Mouse (Mus musculus): Measurements from ENCODE around the gene Naif1. TPM values are rescaled to one million over a fixed set of nuclear protein-coding genes. Genes with fewer than 3 reads are reported as not detected.

Gene Naif1
- polyA plus RNA-seq, 1 experiment, result 4.4 TPM

DNA sequence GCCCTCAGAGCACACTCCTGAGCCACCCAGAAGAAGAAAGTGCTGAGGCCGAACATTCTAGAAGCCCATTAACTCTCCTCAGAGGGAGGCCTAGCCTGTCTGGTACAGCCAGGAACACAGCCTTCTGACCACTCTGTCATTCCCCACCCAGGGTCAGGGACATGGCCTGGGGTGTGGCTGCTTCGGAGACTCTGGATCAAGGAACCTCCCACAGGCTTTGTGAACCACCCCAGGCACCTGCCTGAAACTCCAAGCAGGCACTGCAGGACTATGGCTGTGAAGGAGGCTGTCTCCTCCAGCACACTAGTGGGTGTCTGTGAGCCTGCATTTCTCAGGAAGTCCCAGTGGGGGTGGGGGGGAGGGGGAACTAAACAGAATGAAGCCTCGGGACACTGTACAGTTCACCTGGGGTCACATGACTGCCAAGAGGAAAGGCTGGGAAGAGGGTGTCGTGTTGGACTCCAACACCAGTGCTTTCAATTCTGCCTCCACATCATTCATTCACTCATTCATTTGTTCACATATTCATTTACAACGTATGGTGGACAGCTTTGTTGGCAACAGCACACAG, 51.6 kb downstream of the Naif1 start:
- 33% methylated on average over 5 of the region's 5 CpGs for WGBS
- Histone ChIP-seq H3K36me3 (ENCODE audit: control insufficient read depth, insufficient read depth, low read length) (no peaks in the 10 kb centered on the region), H3K4me3 (ENCODE audit: low read depth, low read length) (no peak overlapping the region), H3K27ac (ENCODE audit: insufficient read depth, low read depth, low read length) (peak overlapping the region; percentile 64; the same call in 1 of the 2 replicates), H3K27me3 (ENCODE audit: control insufficient read depth, insufficient read depth, low read length) (no peaks in the 10 kb centered on the region), H3K4me1 (ENCODE audit: control insufficient read depth, insufficient read depth, insufficient read length, low read length) (peaks cover 16% of the 10 kb centered on the region)
- TF ChIP-seq CTCF (IDR thresholded peaks at IDR 0.05; ENCODE audit: extremely low read depth, insufficient read length, insufficient replicate concordance, low read depth, low read length) (no peak), POLR2A (IDR thresholded peaks at IDR 0.05; ENCODE audit: low read depth, low read length) (0 out of 2 replicates have a peak, but pooled peaks have one; percentile 21)

DNA sequence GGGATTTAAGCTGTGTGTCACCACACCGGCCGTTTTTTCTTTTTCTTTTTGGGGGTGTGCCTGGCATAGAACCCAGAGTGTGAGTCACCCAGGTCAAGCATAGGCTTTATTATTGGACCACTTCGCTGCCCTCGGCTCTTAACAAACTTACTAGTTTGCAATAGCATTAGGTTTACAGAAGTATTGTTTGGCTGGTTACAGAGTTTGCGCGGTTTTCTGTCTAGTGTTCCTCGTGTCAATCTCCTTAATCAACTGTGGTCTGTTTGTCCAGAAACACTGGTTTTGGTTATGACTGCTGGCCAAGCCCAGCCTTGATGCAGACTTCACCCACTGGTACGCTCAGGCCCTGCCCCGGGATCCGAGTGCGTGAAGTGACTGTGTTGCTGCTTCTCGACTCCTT, 52.6 kb downstream of the Naif1 start:
- 78% methylated on average over 12 of the region's 12 CpGs for WGBS
- no peaks in the 10 kb centered on the region for H3K36me3 ChIP-seq (ENCODE audit: control insufficient read depth, insufficient read depth, low read length)
- no peak overlapping the region for H3K27ac ChIP-seq (ENCODE audit: insufficient read depth, low read depth, low read length)
- no peak overlapping the region for H3K4me3 ChIP-seq (ENCODE audit: low read depth, low read length)
- peaks cover 19% of the 10 kb centered on the region for H3K4me1 ChIP-seq (ENCODE audit: control insufficient read depth, insufficient read depth, insufficient read length, low read length)
- TF ChIP-seq POLR2A (IDR thresholded peaks at IDR 0.05; ENCODE audit: low read depth, low read length), result no peak
- TF ChIP-seq CTCF (IDR thresholded peaks at IDR 0.05; ENCODE audit: extremely low read depth, insufficient read length, insufficient replicate concordance, low read depth, low read length), result no peak
- no peaks in the 10 kb centered on the region for H3K27me3 ChIP-seq (ENCODE audit: control insufficient read depth, insufficient read depth, low read length)

DNA sequence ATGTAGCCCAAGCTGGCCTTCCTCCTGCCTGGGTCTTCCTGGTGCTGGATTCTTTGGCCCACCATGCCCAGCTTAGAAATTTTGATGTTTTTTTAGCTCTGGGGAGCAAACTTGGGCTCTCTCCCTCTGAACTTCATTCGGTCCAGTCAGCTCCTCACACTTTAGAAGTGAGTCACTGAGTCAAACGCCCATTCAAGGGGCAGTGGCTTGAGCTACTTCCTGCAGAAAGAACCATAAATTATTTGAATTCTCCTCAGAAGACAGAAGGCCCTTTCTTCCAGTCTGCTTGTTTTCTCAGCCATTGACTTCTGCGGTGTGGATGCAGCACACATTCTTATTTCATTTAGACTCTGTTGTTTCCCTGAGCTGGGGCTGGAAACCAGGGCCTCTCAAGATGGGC, 53.3 kb downstream of the Naif1 start:
- Histone ChIP-seq H3K36me3 (ENCODE audit: control insufficient read depth, insufficient read depth, low read length) (no peaks in the 10 kb centered on the region), H3K27me3 (ENCODE audit: control insufficient read depth, insufficient read depth, low read length) (no peaks in the 10 kb centered on the region), H3K4me3 (ENCODE audit: low read depth, low read length) (no peak overlapping the region), H3K4me1 (ENCODE audit: control insufficient read depth, insufficient read depth, insufficient read length, low read length) (peaks cover 18% of the 10 kb centered on the region), H3K27ac (ENCODE audit: insufficient read depth, low read depth, low read length) (no peak overlapping the region)
- WGBS, result 39% methylated on average over 3 of the region's 3 CpGs
- no peak for TF ChIP-seq POLR2A (IDR thresholded peaks at IDR 0.05; ENCODE audit: low read depth, low read length)
- no peak for TF ChIP-seq CTCF (IDR thresholded peaks at IDR 0.05; ENCODE audit: extremely low read depth, insufficient read length, insufficient replicate concordance, low read depth, low read length)

DNA sequence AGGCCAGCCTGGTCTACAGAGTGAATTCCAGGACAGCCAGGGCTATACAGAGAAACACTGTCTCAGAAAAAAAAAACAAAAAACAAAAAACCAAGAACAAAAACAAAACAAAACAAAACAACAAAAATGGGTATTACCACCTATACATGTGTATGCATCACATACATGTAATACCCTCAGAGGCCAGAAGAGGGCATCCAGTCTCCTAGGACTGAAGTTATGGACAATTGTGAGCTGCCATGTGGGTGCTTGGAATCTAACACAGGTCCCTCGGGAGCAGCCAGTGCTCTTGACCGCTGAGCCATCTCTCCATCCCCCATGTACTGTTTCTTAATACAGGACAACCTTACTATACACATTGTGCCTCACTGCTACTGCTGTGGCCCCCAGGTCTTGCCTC, 55.3 kb downstream of the Naif1 start:
- no peaks in the 10 kb centered on the region for H3K36me3 ChIP-seq (ENCODE audit: control insufficient read depth, insufficient read depth, low read length)
- peaks cover 30% of the 10 kb centered on the region; the same call in 1 of the 2 replicates for H3K4me1 ChIP-seq (ENCODE audit: control insufficient read depth, insufficient read depth, insufficient read length, low read length)
- WGBS, result 97% methylated on average over 2 of the region's 2 CpGs
- H3K27ac ChIP-seq (ENCODE audit: insufficient read depth, low read depth, low read length), result no peak overlapping the region
- no peak overlapping the region for H3K4me3 ChIP-seq (ENCODE audit: low read depth, low read length)
- no peaks in the 10 kb centered on the region for H3K27me3 ChIP-seq (ENCODE audit: control insufficient read depth, insufficient read depth, low read length)
- no peak for TF ChIP-seq CTCF (IDR thresholded peaks at IDR 0.05; ENCODE audit: extremely low read depth, insufficient read length, insufficient replicate concordance, low read depth, low read length)

Other genes starting within 250 kb of the Naif1 start
- 11.0 and 18.4 TPM in 2 replicates for gene Pomt1, start 213.9 kb upstream of the Naif1 start, polyA plus RNA-seq (2012; rRNA removed)
- 39.0 and 64.9 TPM in 2 replicates for gene Uck1, start 190.3 kb upstream of the Naif1 start, polyA plus RNA-seq (2012; rRNA removed)
- 21.7 and 37.4 TPM in 2 replicates for gene Golga2, start 163.1 kb upstream of the Naif1 start, polyA plus RNA-seq (2012; rRNA removed)
- 44.8 and 65.3 TPM in 2 replicates for gene Swi5, start 162.4 kb upstream of the Naif1 start, polyA plus RNA-seq (2012; rRNA removed)
- gene Ciz1, start 98.1 kb upstream of the Naif1 start, polyA plus RNA-seq (2012; rRNA removed), result 121 and 275 TPM in 2 replicates
- 248 and 480 TPM in 2 replicates for gene Dnm1, start 97.1 kb upstream of the Naif1 start, polyA plus RNA-seq (2012; rRNA removed)
- gene 1110008P14Rik, start 68.5 kb upstream of the Naif1 start, polyA plus RNA-seq (2012; rRNA removed), result 117 and 134 TPM in 2 replicates
- gene Lcn2, start 62.2 kb upstream of the Naif1 start, polyA plus RNA-seq (2012; rRNA removed), result 5.5 and 5.8 TPM in 2 replicates
- gene Ptges2, start 54.6 kb upstream of the Naif1 start, polyA plus RNA-seq (2012; rRNA removed), result 22.3 and 32.6 TPM in 2 replicates
- 12.5 and 27.0 TPM in 2 replicates for gene Slc25a25, start 988 bp downstream of the Naif1 start, polyA plus RNA-seq (2012; rRNA removed)
- gene Fam102a, start 84.9 kb downstream of the Naif1 start, polyA plus RNA-seq (2012; rRNA removed), result 55.2 and 96.2 TPM in 2 replicates
- gene Dpm2, start 120.4 kb downstream of the Naif1 start, polyA plus RNA-seq (2012; rRNA removed), result 49.3 and 87.5 TPM in 2 replicates
- 0.15 and 0.25 TPM in 2 replicates for gene Pip5kl1, start 124.3 kb downstream of the Naif1 start, polyA plus RNA-seq (2012; rRNA removed)
- gene 9430097D07Rik, start 125.2 kb downstream of the Naif1 start, polyA plus RNA-seq (2012; rRNA removed), result not detected in 2 replicates
- gene St6galnac4, start 136.6 kb downstream of the Naif1 start, polyA plus RNA-seq (2012; rRNA removed), result 9.1 and 9.6 TPM in 2 replicates
- 12.5 and 18.2 TPM in 2 replicates for gene St6galnac6, start 149.3 kb downstream of the Naif1 start, polyA plus RNA-seq (2012; rRNA removed)
- 3.4 and 3.7 TPM in 2 replicates for gene Ak1, start 171.3 kb downstream of the Naif1 start, polyA plus RNA-seq (2012; rRNA removed)
- 36.8 and 54.4 TPM in 2 replicates for gene Eng, start 196.1 kb downstream of the Naif1 start, polyA plus RNA-seq (2012; rRNA removed)

All from small intestine, adult 2 months (tissue).